Mouse (Mus musculus) brain, embryonic 14.5 days (tissue): ENCODE data around the gene D17Wsu92e.

Experiments
- CTCF ChIP-seq: fragments of 200-500 bp; IDR thresholded peaks from 2 replicates; pipeline ENCODE4 v1.5.1; 2012; ENCODE audit warnings: inconsistent platforms, mild to moderate bottlenecking, moderate library complexity, borderline replicate concordance; ENCODE audit not compliant: insufficient read depth, insufficient read length; ENCODE audit errors: extremely low read depth
- POLR2A ChIP-seq: fragments of 200-500 bp; IDR thresholded peaks from 2 replicates; pipeline ENCODE4 v1.6.1; 2012; ENCODE audit warnings: mild to moderate bottlenecking, inconsistent platforms, borderline replicate concordance; ENCODE audit not compliant: poor library complexity, insufficient read depth, insufficient read length, severe bottlenecking; ENCODE audit errors: extremely low read depth

- TF ChIP-seq CTCF (peak; percentile 87), POLR2A (no peak)
These were observed 58.7 kb downstream of the D17Wsu92e start for GRCm38 (mm10) chr17:27761639-27762336.
